Mouse (Mus musculus): ENCODE measurements at regions not wholly inside any gene's neighbourhood (a gene's known extent, or its start where the extent isn't known, plus 50 kb on each side); places are given as distances from the start of the nearest gene placed in this dataset.

GRCm38 (mm10) chr5:119584389-119584788 lies 86.1 kb upstream of the Tbx3 start:
- in situ Hi-C loops (cut with MboI; ENCODE audit: unreplicated experiment in 2 of 2) = no loop called here

DNA sequence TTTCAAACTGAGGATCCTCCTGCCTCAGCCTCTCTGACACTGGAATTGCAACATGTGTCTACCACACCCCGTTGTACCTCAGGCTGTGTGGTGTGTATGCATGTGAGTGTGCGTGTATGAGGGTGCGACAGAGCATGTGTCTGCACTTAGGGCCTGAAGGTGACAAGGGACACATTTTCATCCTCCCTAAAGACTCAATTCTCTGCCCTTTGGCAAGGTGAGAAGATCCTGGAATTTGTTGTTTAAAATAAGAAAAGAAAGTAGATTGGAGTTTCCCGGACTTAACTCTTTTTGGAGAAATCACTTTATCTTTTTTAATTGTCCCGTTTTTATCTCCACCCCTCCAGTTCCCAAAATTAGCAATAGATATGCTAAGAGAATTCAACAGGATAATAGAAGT lies 85.6 kb upstream of the Tbx3 start:
- in situ Hi-C loops (cut with MboI; ENCODE audit: unreplicated experiment in 2 of 2) = no loop called here

DNA sequence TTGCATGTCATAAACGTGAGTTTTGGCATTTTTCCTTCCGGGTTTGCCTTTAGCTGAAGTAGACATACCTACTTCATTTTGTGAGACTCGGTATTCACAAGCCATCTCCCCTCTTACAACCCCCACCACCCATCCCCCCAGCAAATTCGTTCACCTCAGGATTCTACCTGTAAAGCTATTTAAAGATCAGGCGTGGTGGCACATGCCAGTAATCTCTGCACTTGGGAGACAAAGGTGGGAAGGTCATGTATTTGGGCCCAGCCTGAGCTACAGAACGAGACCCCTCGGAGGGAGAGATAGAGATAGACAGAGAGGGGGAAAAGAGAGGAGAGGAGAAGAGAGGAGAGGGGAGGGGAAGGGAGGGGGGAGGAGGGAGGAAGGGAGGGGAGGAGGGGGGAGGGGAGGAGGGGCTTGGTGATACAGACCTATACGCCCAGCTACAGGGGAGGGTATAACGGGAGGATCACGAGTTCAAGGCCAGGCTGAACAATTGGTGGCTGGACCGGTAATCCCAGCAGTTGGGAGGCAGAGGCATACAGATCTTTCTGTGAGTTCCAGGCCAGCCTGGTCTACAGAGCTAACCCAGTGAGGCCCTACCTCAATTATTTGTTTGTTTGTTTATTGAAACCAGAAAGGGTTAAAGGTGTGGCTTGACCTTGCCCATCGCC lies 83.9 kb upstream of the Tbx3 start:
- in situ Hi-C loops (cut with MboI; ENCODE audit: unreplicated experiment in 2 of 2) = no loop called here

GRCm38 (mm10) chr5:119587239-119587811 lies 83.1 kb upstream of the Tbx3 start:
- in situ Hi-C loops (cut with MboI; ENCODE audit: unreplicated experiment in 2 of 2) = no loop called here

DNA sequence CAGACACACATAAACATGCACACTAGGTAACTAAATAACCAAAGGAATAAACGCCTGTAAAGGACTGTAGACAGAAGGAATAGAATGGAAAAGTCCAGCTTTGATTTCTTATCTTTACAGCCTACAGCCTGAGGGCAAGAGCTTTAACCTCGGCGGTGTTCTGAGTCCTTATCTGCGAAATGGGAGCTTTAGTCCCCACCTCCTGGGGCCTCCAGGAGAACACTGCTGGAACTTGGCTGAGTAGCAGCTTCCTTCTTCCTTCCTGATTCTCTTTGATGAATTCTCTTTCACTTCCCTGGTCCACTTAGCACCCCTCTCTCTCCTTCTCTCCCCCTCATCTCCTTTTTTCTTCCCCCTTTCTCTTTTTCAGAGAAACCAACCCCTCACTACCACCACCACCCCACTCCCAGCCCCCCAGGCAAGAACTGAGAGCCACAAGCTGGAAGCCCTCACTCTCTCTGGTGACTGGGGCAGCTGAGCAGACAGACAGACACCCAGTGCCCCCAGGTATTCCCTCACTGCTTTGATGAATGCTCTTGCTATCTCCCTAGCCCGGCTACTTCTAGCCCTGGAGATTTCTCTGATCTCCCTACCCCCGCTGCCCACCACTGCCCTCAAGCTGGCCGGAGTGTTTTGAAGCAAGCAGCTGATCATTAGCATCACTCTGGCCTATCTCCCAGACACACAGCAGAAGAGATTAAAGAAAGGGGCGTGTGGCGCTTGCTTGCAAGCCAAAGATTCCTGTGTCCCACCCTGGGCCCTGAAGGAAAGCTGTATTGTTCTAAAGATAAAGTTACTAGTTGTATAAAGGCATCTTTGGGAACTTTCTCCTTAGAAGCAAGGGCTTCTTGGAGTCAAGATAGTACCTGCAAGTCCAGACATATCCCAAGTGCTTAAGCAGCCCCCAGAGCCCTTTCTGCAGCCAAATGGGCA lies 81.9 kb upstream of the Tbx3 start:
- in situ Hi-C loops (cut with MboI; ENCODE audit: unreplicated experiment in 2 of 2) = no loop called here

DNA sequence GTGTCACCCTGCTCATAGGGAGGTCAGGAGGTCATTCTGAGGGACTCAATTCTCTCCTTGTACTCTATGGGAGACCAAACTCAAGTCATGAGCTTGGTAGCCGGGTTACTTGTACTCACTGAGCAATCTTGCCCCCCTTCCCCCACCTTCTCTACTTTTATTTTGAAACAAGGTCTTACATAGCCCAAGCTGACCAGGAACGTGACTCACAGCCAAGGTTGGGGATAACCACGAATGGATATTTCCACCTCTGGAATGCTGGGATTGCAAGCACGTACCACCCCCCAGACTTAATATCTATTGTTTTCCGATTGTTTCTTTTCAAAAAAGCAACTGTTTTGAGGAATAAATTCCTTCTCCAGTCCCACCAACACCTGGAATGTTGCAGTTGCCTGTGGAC lies 79.2 kb upstream of the Tbx3 start:
- in situ Hi-C loops (cut with MboI; ENCODE audit: unreplicated experiment in 2 of 2) = no loop called here

DNA sequence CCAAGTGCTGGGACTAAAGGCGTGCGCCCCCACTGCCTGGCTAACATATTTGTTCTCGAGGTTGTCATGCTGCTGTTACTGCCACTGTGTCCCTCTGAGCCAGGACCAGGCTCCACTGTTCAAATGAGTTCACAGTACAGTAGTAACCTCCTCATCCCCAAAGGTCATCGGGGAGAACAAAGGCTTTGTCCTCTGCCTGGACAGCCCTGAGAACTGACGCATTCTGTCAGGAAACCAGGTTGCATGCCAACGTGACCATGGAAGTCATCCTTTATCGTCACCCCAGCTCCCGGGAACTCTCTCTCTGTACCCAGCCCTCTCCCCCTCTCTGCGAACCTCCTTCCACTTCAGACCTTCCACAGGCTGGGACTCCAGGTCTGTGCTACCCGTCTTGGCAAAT lies 77.6 kb upstream of the Tbx3 start:
- in situ Hi-C loops (cut with MboI; ENCODE audit: unreplicated experiment in 2 of 2) = no loop called here

GRCm38 (mm10) chr5:119594541-119594940 lies 75.9 kb upstream of the Tbx3 start:
- in situ Hi-C loops (cut with MboI; ENCODE audit: unreplicated experiment in 2 of 2) = no loop called here

GRCm38 (mm10) chr5:119596295-119596993 lies 74.0 kb upstream of the Tbx3 start:
- in situ Hi-C loops (cut with MboI; ENCODE audit: unreplicated experiment in 2 of 2) = no loop called here

GRCm38 (mm10) chr5:119596994-119597391 lies 73.5 kb upstream of the Tbx3 start:
- in situ Hi-C loops (cut with MboI; ENCODE audit: unreplicated experiment in 2 of 2) = no loop called here

DNA sequence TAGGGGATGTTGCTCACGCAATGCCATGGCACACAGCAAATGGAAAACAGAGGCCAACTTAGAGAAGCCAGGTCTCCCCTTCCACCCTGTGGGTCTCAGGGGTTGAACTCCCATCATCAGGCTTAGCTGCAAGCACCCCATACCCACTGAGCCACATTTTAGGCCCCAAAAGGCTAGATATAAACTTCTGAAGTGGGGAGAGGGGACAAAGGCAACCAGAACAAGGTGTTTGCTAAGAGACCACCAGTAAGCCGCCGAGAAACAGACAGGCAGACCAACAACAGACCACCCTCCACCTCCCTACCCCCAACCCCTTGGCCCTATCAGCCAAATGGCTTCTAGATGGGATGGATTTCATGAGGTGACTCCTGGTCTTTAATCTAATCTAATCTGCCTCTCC lies 72.9 kb upstream of the Tbx3 start:
- in situ Hi-C loops (cut with MboI; ENCODE audit: unreplicated experiment in 2 of 2) = no loop called here

GRCm38 (mm10) chr5:119598166-119598565 lies 72.3 kb upstream of the Tbx3 start:
- in situ Hi-C loops (cut with MboI; ENCODE audit: unreplicated experiment in 2 of 2) = no loop called here

DNA sequence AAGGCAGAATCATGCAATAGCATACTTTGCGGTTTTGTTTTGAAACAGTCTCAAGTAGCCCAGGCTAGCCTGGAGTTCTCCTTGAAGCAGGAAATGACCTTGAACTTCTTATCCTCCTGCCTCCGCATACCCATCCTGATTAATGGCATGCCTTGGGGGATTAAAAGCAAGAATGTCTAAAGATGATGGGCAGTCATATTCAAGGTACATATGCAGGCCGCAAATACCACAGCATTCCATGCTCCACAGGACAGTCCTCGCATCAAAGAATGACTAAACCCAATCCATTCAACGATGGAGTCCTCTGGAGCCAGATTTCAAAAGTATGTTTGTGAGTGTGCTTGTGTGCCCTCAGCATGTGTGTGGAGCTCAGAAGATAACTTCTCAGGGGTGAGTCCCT lies 69.1 kb upstream of the Tbx3 start:
- in situ Hi-C loops (cut with MboI; ENCODE audit: unreplicated experiment in 2 of 2) = no loop called here

- in situ Hi-C loops (cut with MboI; ENCODE audit: unreplicated experiment in 2 of 2) = no loop called here
Measured at GRCm38 (mm10) chr5:119602001-119602400, 68.5 kb upstream of the Tbx3 start.

- in situ Hi-C loops (cut with MboI; ENCODE audit: unreplicated experiment in 2 of 2) = no loop called here
Measured at GRCm38 (mm10) chr5:119605444-119605843, 65.0 kb upstream of the Tbx3 start.

- in situ Hi-C loops (cut with MboI; ENCODE audit: unreplicated experiment in 2 of 2) = no loop called here
Measured at GRCm38 (mm10) chr5:119613413-119613812, 57.1 kb upstream of the Tbx3 start.

- in situ Hi-C loops (cut with MboI; ENCODE audit: unreplicated experiment in 2 of 2) = no loop called here
Measured at GRCm38 (mm10) chr5:119613981-119614770, 56.3 kb upstream of the Tbx3 start.

- in situ Hi-C loops (cut with MboI; ENCODE audit: unreplicated experiment in 2 of 2) = no loop called here
Measured at GRCm38 (mm10) chr5:119615681-119616080, 54.8 kb upstream of the Tbx3 start.

DNA sequence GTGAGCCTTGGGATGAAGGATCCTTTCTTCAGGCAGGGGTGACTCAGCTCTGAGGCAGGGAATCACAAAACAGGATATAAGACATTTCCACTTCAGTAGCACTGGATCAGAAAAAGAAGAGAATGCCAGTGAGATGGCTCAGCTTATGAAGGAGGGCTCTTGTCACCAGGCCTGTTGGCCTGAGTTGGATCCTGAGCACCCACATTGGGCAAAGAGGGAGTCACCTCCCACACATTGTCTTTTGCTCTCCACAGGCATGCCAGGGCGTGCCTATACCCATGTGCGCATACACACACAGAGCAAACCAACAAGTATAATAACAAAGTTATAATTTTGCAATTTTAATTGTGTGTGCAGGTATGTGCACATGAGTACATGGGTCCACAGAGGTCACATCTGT lies 52.6 kb upstream of the Tbx3 start:
- in situ Hi-C loops (cut with MboI; ENCODE audit: unreplicated experiment in 2 of 2) = no loop called here

GRCm38 (mm10) chr5:119619906-119620305 lies 50.6 kb upstream of the Tbx3 start:
- in situ Hi-C loops (cut with MboI; ENCODE audit: unreplicated experiment in 2 of 2) = no loop called here
